Mouse (Mus musculus) hindbrain, embryonic 14.5 days (tissue): ENCODE data around the gene Duox2. TPM values are rescaled to one million over a fixed set of nuclear protein-coding genes. Genes with fewer than 3 reads are reported as not detected.
A peak's percentile ranks its signal among the peaks of the same experiment; 100 is the strongest.

ENCODE experiments used
- ATAC-seq: fragments of 200-750 bp; cut with Nextera tagmentation; 2 replicates; pipeline ENCODE4 v1.8.0; 2017; ENCODE audit warnings: moderate number of reproducible peaks, mild to moderate bottlenecking, moderate TSS enrichment, moderate library complexity; ENCODE audit not compliant: low FRiP score
- DNase-seq: peaks from one replicate; pipeline ENCODE4 v3.0.0-alpha.2; 2015; ENCODE audit warnings: low spot score
- H3K27ac ChIP-seq: fragments of 300-500 bp; sonication (generic); 2 replicates; pipeline ENCODE4 v1.5.1; 2014; ENCODE audit warnings: mild to moderate bottlenecking, moderate library complexity
- H3K27me3 ChIP-seq: fragments of 300-500 bp; sonication (generic); 2 replicates; pipeline ENCODE4 v1.6.1; 2014; ENCODE audit warnings: mild to moderate bottlenecking, low read length, mixed read lengths; ENCODE audit not compliant: control insufficient read depth, insufficient read depth
- H3K36me3 ChIP-seq: fragments of 300-500 bp; sonication (generic); replicated peaks from 2 replicates; pipeline ENCODE4 v1.6.1; 2014; ENCODE audit not compliant: control insufficient read depth, insufficient read depth
- H3K4me1 ChIP-seq: fragments of 300-500 bp; sonication (generic); replicated peaks from 2 replicates; pipeline ENCODE4 v1.6.1; 2014; ENCODE audit warnings: antibody characterized with exemption, low read length, mixed read lengths; ENCODE audit not compliant: control insufficient read depth, insufficient read depth
- H3K4me2 ChIP-seq: fragments of 300-500 bp; sonication (generic); replicated peaks from 2 replicates; pipeline ENCODE4 v1.6.1; 2014; ENCODE audit warnings: mild to moderate bottlenecking, moderate library complexity
- H3K4me3 ChIP-seq: fragments of 300-500 bp; sonication (generic); replicated peaks from 2 replicates; pipeline ENCODE4 v1.5.1; 2014; ENCODE audit warnings: mild to moderate bottlenecking, low read length
- H3K9ac ChIP-seq: fragments of 300-500 bp; sonication (generic); 2 replicates; pipeline ENCODE4 v1.6.1; 2014
- H3K9me3 ChIP-seq: fragments of 300-500 bp; sonication (generic); 2 replicates; pipeline ENCODE4 v1.6.1; 2016; ENCODE audit warnings: low read length; ENCODE audit not compliant: control insufficient read depth
- WGBS: fragments of 180-500 bp; shearing (Covaris S2); extraction: QIAGEN DNeasy Blood & Tissue Kit; methylation state at CpG from one replicate; pipeline ENCODE4 v1.1.7; 2014; 5-methylcytosine and 5-hydroxymethylcytosine counted together
- polyA plus RNA-seq: library from polyadenylated mRNA; unstranded; fragments of >200 nt; fragmentation: Nextera tagmentation; extraction: Ambion mirVana; gene quantifications from 2 replicates; pipeline ENCODE4 v1.2.1, GENCODE M21; 2014

Duox2 gene
- polyA plus RNA-seq, 1 experiment from 2014 or later = not detected

GRCm38 (mm10) chr2:122325361-122325760 lies 27.1 kb upstream of the Duox2 start:
- WGBS = 79% methylated on average over 2 of the region's 2 CpGs
- Histone ChIP-seq H3K27ac (no peak overlapping the region), H3K9ac (no peak overlapping the region), H3K27me3 (no peaks in the 10 kb centered on the region), H3K4me1 (no peaks in the 10 kb centered on the region), H3K36me3 (no peaks in the 10 kb centered on the region), H3K4me2 (no peak overlapping the region), H3K9me3 (no peaks in the 10 kb centered on the region), H3K4me3 (no peak overlapping the region)
- no peak for ATAC-seq
- no peak for DNase-seq

GRCm38 (mm10) chr2:122324586-122324985 lies 26.3 kb upstream of the Duox2 start:
- Histone ChIP-seq H3K36me3 (no peaks in the 10 kb centered on the region), H3K27me3 (no peaks in the 10 kb centered on the region), H3K4me2 (no peak overlapping the region), H3K9ac (no peak overlapping the region), H3K9me3 (no peaks in the 10 kb centered on the region), H3K4me1 (no peaks in the 10 kb centered on the region), H3K4me3 (no peak overlapping the region), H3K27ac (no peak overlapping the region)
- no peak for ATAC-seq
- DNase-seq = no peak
- WGBS = 90% methylated on average over 3 of the region's 3 CpGs

- Histone ChIP-seq H3K4me3 (no peak overlapping the region), H3K27me3 (no peaks in the 10 kb centered on the region), H3K27ac (no peak overlapping the region), H3K9ac (no peak overlapping the region), H3K4me2 (no peak overlapping the region), H3K4me1 (no peaks in the 10 kb centered on the region), H3K9me3 (no peaks in the 10 kb centered on the region), H3K36me3 (no peaks in the 10 kb centered on the region)
- ATAC-seq = no peak
- no peak for DNase-seq
- WGBS = 52% methylated on average over 3 of the region's 3 CpGs
These were observed 25.7 kb upstream of the Duox2 start for GRCm38 (mm10) chr2:122323960-122324359.

- no peak overlapping the region for H3K4me2 ChIP-seq
- WGBS = 82% methylated on average over 4 of the region's 4 CpGs
- H3K4me3 ChIP-seq = no peak overlapping the region
- H3K9ac ChIP-seq = no peak overlapping the region
- no peaks in the 10 kb centered on the region for H3K9me3 ChIP-seq
- H3K27ac ChIP-seq = no peak overlapping the region
- peaks cover 32% of the 10 kb centered on the region for H3K27me3 ChIP-seq
- H3K4me1 ChIP-seq = peaks cover 9% of the 10 kb centered on the region; the same call in 1 of the 2 replicates
- no peaks in the 10 kb centered on the region for H3K36me3 ChIP-seq
- DNase-seq (no peak), ATAC-seq (no peak)
These were observed 19.1 kb upstream of the Duox2 start for GRCm38 (mm10) chr2:122317384-122317783.

- no peak within 1 kb of the TSS for H3K4me2 ChIP-seq
- H3K9me3 ChIP-seq = no peaks in the 10 kb centered on the region
- no peaks in the 10 kb centered on the region for H3K36me3 ChIP-seq
- 89% methylated on average over 7 of the region's 7 CpGs for WGBS
- H3K27ac ChIP-seq = no peak within 1 kb of the TSS
- H3K4me3 ChIP-seq = no peak within 1 kb of the TSS
- peaks cover 32% of the 10 kb centered on the region for H3K27me3 ChIP-seq
- DNase-seq (no peak), ATAC-seq (no peak)
- H3K9ac ChIP-seq = no peak within 1 kb of the TSS
- peaks cover 9% of the 10 kb centered on the region; the same call in 1 of the 2 replicates for H3K4me1 ChIP-seq
These were observed 17.1 kb upstream of the Duox2 start, which contains the start of gene Duox1 for GRCm38 (mm10) chr2:122315372-122315771. Gene Duox1 (plus strand): TSS chr2:122315672.

- Histone ChIP-seq H3K4me1 (peaks cover 9% of the 10 kb centered on the region; the same call in 1 of the 2 replicates), H3K27ac (no peak within 1 kb of the TSS), H3K27me3 (peaks cover 32% of the 10 kb centered on the region), H3K9ac (0 out of 2 replicates have a peak within 1 kb of the TSS, but pooled peaks have one; percentile 8), H3K4me2 (peak within 1 kb of the TSS; percentile 39), H3K36me3 (no peaks in the 10 kb centered on the region), H3K9me3 (no peaks in the 10 kb centered on the region), H3K4me3 (peak within 1 kb of the TSS; percentile 19)
- DNase-seq (no peak), ATAC-seq (no peak)
- 3% methylated on average over 24 of the region's 24 CpGs for WGBS
These were observed 15.3 kb upstream of the Duox2 start, which contains the start of gene Duoxa1 for GRCm38 (mm10) chr2:122313536-122313935. Gene Duoxa1 (minus strand): TSS chr2:122313730.

- peaks cover 9% of the 10 kb centered on the region; the same call in 1 of the 2 replicates for H3K4me1 ChIP-seq
- ATAC-seq (0 out of 2 replicates have a peak, but pooled peaks have one; percentile 31), DNase-seq (peak; percentile 80)
- WGBS = 4% methylated on average over 27 of the region's 27 CpGs
- no peak overlapping the region for H3K27ac ChIP-seq
- H3K9me3 ChIP-seq = no peaks in the 10 kb centered on the region
- peak overlapping the region; percentile 19 for H3K4me3 ChIP-seq
- H3K4me2 ChIP-seq = peak overlapping the region; percentile 39
- H3K27me3 ChIP-seq = peaks cover 32% of the 10 kb centered on the region
- H3K36me3 ChIP-seq = no peaks in the 10 kb centered on the region
- no peak overlapping the region for H3K9ac ChIP-seq
These were observed 14.6 kb upstream of the Duox2 start for GRCm38 (mm10) chr2:122312722-122313417.

- H3K9me3 ChIP-seq = no peaks in the 10 kb centered on the region
- H3K4me3 ChIP-seq = no peak overlapping the region
- no peaks in the 10 kb centered on the region for H3K36me3 ChIP-seq
- peaks cover 33% of the 10 kb centered on the region for H3K27me3 ChIP-seq
- ATAC-seq = no peak
- H3K9ac ChIP-seq = no peak overlapping the region
- WGBS = 42% methylated on average over 2 of the region's 2 CpGs
- H3K4me1 ChIP-seq = peaks cover 9% of the 10 kb centered on the region; the same call in 1 of the 2 replicates
- DNase-seq = no peak
- H3K4me2 ChIP-seq = no peak overlapping the region
- no peak overlapping the region for H3K27ac ChIP-seq
These were observed 13.3 kb upstream of the Duox2 start for GRCm38 (mm10) chr2:122311561-122311960.

- ATAC-seq = no peak
- 27% methylated on average over 3 of the region's 3 CpGs for WGBS
- H3K9me3 ChIP-seq = no peaks in the 10 kb centered on the region
These were observed 11.4 kb upstream of the Duox2 start for GRCm38 (mm10) chr2:122309647-122310046.

More at GRCm38 (mm10) chr2:122309647-122310046, 11.4 kb upstream of the Duox2 start:
- no peaks in the 10 kb centered on the region for H3K36me3 ChIP-seq
- H3K27ac ChIP-seq = no peak overlapping the region
- peaks cover 9% of the 10 kb centered on the region; the same call in 1 of the 2 replicates for H3K4me1 ChIP-seq
- no peak overlapping the region for H3K4me3 ChIP-seq
- no peak overlapping the region for H3K9ac ChIP-seq
- peaks cover 34% of the 10 kb centered on the region for H3K27me3 ChIP-seq
- peak; percentile 50 for DNase-seq
- no peak overlapping the region for H3K4me2 ChIP-seq
